Mouse (Mus musculus): ENCODE results near the gene Prn. TPM values are rescaled to one million over a fixed set of nuclear protein-coding genes. Genes with fewer than 3 reads are reported as not detected.
A peak's percentile ranks its signal among the peaks of the same experiment; 100 is the strongest.

Gene Prn
- not detected in 2 replicates for polyA plus RNA-seq (2014; fragmentation: Nextera tagmentation; extraction: Ambion mirVana)

DNA sequence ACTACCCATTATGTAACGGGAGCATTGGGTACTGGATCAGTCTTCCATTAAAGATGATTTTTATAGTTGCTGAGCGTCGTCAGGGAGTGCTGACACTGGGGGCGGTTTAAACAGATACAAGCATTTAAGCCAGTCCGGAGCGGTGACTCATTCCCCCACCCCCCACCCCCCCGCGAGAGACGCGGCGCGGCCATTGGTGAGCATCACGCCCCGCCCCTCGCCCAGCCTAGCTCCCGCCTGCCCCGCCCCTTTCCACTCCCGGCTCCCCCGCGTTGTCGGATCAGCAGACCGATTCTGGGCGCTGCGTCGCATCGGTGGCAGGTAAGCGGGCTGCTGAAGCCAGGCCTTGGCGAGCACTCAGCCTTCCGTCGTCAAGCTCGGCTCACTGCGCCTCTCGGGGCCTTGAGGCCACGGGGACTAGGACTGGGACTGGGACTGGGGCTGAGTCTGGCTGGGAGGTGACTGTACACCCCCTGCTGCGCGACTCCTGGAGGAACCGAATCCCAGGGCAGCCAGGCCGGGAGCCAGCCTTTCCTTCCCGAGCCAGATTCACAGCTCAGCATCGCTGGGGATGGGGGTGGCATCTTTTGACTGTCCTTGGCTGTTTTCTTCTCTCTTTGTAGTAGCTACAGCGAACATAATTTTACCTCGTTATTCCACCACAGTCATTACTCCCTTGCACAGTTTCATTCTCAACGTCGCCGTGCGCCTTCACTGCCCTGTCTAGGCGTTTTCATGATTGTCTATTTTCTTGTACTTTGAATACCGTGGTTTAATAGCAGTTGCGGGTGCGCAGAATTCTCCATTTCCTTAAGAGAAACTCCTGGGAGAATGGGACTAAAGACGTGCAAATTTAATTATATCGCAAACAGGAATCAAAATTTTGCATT is at the start of gene Prn, which contains the start of gene Prnp:
Gene Prn, plus strand, starts transcription at position 275 of the 890 bp plus-strand sequence.
Gene Prnp, plus strand, starts transcription at position 246 of the 890 bp plus-strand sequence.
- peaks cover 28% of the 10 kb centered on the region for H3K4me1 ChIP-seq (replicated peaks; ENCODE audit: control insufficient read depth, insufficient read depth, low read length)
- 0 out of 2 replicates have a peak, but pooled peaks cover 6% of the 10 kb centered on the region for H3K36me3 ChIP-seq (replicated peaks; ENCODE audit: control insufficient read depth, insufficient read depth)
- peak within 1 kb of the TSS; percentile 96 for H3K27ac ChIP-seq
- no peaks in the 10 kb centered on the region for H3K27me3 ChIP-seq (ENCODE audit: control insufficient read depth, insufficient read depth, low read length)
- WGBS = 4% methylated on average over 44 of the region's 52 CpGs
- DNase-seq (ENCODE audit: low spot score) (peak; percentile 90), ATAC-seq (ENCODE audit: low FRiP score) (peak; percentile 96)
- H3K9me3 ChIP-seq (ENCODE audit: control insufficient read depth, low read length) = no peaks in the 10 kb centered on the region
- H3K4me3 ChIP-seq (replicated peaks; ENCODE audit: low read length) = peak within 1 kb of the TSS; percentile 71
- peak within 1 kb of the TSS; percentile 68 for H3K4me2 ChIP-seq (replicated peaks)
- peak within 1 kb of the TSS; percentile 94 for H3K9ac ChIP-seq

DNA sequence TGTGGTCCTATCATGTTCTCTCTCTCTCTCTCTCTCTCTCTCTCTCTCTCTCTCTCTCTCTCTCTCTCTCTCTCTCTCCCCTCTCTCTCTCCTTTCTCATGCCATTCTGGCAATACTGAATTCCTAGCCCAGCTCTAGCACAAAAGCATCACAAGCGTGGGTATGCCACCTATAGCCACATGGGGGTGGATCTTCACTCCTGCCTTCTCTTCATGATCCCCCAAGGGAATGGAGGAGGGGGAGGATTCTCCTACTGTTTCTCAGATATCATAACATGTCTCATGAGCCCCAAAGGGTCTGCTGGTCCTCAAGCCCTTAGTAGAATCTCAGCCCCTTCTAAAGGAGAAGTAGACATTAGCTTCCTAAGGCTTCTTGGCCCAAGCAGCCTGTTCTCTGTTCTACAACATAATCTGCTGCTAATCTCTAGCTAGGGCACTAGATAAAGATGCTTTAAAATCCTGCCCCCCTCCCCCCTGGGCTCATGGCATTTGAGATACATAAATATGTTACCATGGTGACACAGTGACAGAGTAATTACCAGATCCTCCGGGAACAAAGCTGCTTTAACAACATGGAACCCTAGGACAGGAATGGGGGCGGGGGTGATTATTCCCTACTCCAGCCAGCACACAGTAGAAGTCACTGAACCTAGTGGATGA is 47.0 kb upstream of the Prn start:
- ATAC-seq (ENCODE audit: low FRiP score) (peak; percentile 87), DNase-seq (ENCODE audit: low spot score) (peak; percentile 43)
- H3K36me3 ChIP-seq (replicated peaks; ENCODE audit: control insufficient read depth, insufficient read depth) = no peaks in the 10 kb centered on the region
- no peak overlapping the region for H3K9ac ChIP-seq
- no peaks in the 10 kb centered on the region for H3K27me3 ChIP-seq (ENCODE audit: control insufficient read depth, insufficient read depth, low read length)
- H3K4me3 ChIP-seq (replicated peaks; ENCODE audit: low read length) = no peak overlapping the region
- no peak overlapping the region for H3K4me2 ChIP-seq (replicated peaks)
- H3K27ac ChIP-seq = no peak overlapping the region
- no peaks in the 10 kb centered on the region for H3K9me3 ChIP-seq (ENCODE audit: control insufficient read depth, low read length)
- no peaks in the 10 kb centered on the region for H3K4me1 ChIP-seq (replicated peaks; ENCODE audit: control insufficient read depth, insufficient read depth, low read length)
- 28% methylated on average over 3 of the region's 3 CpGs for WGBS

DNA sequence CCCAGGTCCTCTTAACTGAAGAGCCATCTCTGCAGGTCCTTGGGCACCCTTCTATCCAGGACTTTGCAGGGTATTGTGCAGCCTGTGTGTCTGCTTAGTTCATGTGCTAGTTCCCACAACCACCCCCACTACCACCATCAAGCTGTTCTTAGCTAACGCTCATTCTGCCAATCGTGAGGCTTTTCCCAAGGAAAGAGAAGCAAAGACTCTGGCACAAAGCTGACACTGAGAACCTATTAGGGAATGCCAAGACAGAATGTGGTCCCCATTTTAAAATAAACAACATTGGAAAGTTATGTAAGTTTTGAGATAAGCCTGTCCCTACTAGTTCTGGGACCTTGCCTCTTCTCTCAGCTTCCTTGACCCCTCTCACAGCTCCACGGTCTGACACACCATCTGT is 46.3 kb upstream of the Prn start:
- Histone ChIP-seq H3K4me1 (replicated peaks; ENCODE audit: control insufficient read depth, insufficient read depth, low read length) (no peaks in the 10 kb centered on the region), H3K4me2 (replicated peaks) (no peak overlapping the region), H3K9me3 (ENCODE audit: control insufficient read depth, low read length) (no peaks in the 10 kb centered on the region), H3K27ac (no peak overlapping the region), H3K36me3 (replicated peaks; ENCODE audit: control insufficient read depth, insufficient read depth) (no peaks in the 10 kb centered on the region), H3K9ac (no peak overlapping the region), H3K4me3 (replicated peaks; ENCODE audit: low read length) (no peak overlapping the region), H3K27me3 (ENCODE audit: control insufficient read depth, insufficient read depth, low read length) (no peaks in the 10 kb centered on the region)
- DNase-seq (ENCODE audit: low spot score) (no peak), ATAC-seq (ENCODE audit: low FRiP score) (0 out of 2 replicates have a peak, but pooled peaks have one; percentile 14)
- WGBS = 87% methylated on average over 3 of the region's 3 CpGs

DNA sequence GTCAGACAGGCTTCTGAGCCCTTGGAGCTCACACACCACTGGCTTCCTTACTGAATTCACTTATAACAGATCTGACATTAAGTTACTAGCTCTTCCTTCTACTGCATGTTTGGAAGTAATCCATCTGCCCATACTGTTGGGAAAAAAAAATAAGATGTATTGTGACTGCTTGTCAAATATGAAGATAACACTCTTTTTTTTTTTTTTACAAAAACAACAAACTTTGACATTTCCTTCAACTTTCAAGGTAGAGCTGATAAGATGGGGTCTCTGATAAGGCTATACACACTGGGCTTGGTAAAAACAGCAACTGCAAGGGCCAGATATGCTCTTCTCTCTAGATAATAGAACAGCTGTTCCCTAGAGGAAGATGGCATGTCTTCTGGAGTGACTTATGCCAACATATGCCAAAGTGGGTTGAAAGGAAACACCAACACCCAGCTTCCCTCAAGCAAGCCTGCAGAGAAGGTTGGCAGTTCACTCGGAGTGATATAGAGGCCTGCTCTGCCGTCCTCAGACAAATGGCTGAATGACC is 45.4 kb upstream of the Prn start:
- 94% methylated on average over 2 of the region's 2 CpGs for WGBS
- Histone ChIP-seq H3K4me3 (replicated peaks; ENCODE audit: low read length) (no peak overlapping the region), H3K4me2 (replicated peaks) (no peak overlapping the region), H3K9me3 (ENCODE audit: control insufficient read depth, low read length) (no peaks in the 10 kb centered on the region), H3K4me1 (replicated peaks; ENCODE audit: control insufficient read depth, insufficient read depth, low read length) (no peaks in the 10 kb centered on the region), H3K27ac (no peak overlapping the region), H3K36me3 (replicated peaks; ENCODE audit: control insufficient read depth, insufficient read depth) (no peaks in the 10 kb centered on the region), H3K27me3 (ENCODE audit: control insufficient read depth, insufficient read depth, low read length) (no peaks in the 10 kb centered on the region), H3K9ac (no peak overlapping the region)
- no peak for ATAC-seq (ENCODE audit: low FRiP score)
- DNase-seq (ENCODE audit: low spot score) = no peak

DNA sequence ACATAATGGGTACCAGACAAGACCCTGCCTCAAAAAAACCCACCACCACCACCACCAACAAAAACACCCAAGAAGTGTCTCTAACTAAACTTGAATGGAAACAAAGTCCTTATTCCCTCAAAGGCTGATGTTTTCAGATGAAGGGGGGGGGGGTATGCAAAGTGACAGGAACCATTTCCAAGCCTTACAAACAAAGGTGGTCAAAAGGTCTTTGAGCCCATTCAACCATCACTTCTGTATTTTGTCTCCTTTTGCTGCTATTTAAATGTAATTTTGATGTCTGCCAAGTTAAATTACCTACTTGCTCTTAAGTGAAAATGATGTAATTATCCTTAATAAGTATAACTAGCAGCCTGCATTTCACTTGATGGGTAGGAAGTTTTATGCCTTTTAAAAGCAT is 43.1 kb upstream of the Prn start:
- no peak for DNase-seq (ENCODE audit: low spot score)
- Histone ChIP-seq H3K4me1 (replicated peaks; ENCODE audit: control insufficient read depth, insufficient read depth, low read length) (no peaks in the 10 kb centered on the region), H3K36me3 (replicated peaks; ENCODE audit: control insufficient read depth, insufficient read depth) (no peaks in the 10 kb centered on the region), H3K27me3 (ENCODE audit: control insufficient read depth, insufficient read depth, low read length) (no peaks in the 10 kb centered on the region), H3K9me3 (ENCODE audit: control insufficient read depth, low read length) (no peaks in the 10 kb centered on the region), H3K4me3 (replicated peaks; ENCODE audit: low read length) (no peak overlapping the region), H3K27ac (no peak overlapping the region), H3K9ac (no peak overlapping the region), H3K4me2 (replicated peaks) (no peak overlapping the region)
- no peak for ATAC-seq (ENCODE audit: low FRiP score)

DNA sequence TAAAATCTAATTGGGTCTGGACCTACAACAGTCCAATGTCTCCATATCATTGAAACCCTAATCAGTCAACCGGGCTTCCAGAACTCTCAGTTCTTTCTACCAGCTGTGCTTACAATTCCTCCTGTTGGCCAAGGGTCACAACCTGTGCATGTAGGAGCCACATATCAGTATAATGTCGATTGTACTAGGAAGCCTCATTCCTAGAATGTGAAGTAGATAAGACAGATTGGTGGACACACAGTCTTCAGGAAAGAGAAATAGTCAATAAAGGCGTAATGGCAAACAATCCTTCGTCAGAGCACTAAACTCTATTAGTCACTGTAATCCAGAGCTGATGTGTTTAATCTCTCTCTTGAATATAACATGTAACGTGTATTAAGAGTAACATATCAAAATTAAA is 40.8 kb upstream of the Prn start:
- no peaks in the 10 kb centered on the region for H3K4me1 ChIP-seq (replicated peaks; ENCODE audit: control insufficient read depth, insufficient read depth, low read length)
- WGBS = 95% methylated on average over 5 of the region's 5 CpGs
- H3K9me3 ChIP-seq (ENCODE audit: control insufficient read depth, low read length) = no peaks in the 10 kb centered on the region

DNA sequence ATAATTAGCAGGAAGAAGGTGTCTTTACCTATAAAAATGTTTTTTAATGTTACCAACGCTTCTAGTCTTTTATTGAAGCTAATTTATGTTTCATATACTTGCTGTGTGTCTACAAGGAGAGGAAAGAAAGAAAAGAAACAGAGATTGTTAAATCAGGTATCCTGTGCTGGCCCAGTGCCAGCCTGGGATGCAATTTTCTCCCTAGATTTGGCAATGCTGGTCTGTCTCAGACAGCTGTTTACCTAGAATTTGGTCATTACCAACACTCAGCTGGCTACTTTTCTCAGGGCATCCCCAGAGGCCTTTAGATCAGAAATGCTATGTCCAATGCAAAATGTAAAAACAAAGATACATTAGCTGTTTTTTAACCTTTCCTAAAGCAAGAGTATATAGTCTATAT is 36.4 kb upstream of the Prn start:
- ATAC-seq (ENCODE audit: low FRiP score) = no peak
- 81% methylated on average over 1 of the region's 1 CpGs for WGBS

More for the DNA sequence above, 40.8 kb upstream of the Prn start:
- no peak overlapping the region for H3K4me2 ChIP-seq (replicated peaks)
- H3K36me3 ChIP-seq (replicated peaks; ENCODE audit: control insufficient read depth, insufficient read depth) = no peaks in the 10 kb centered on the region
- no peaks in the 10 kb centered on the region for H3K27me3 ChIP-seq (ENCODE audit: control insufficient read depth, insufficient read depth, low read length)
- H3K9ac ChIP-seq = no peak overlapping the region
- ATAC-seq (ENCODE audit: low FRiP score) = no peak
- H3K4me3 ChIP-seq (replicated peaks; ENCODE audit: low read length) = no peak overlapping the region
- DNase-seq (ENCODE audit: low spot score) = no peak
- no peak overlapping the region for H3K27ac ChIP-seq

DNA sequence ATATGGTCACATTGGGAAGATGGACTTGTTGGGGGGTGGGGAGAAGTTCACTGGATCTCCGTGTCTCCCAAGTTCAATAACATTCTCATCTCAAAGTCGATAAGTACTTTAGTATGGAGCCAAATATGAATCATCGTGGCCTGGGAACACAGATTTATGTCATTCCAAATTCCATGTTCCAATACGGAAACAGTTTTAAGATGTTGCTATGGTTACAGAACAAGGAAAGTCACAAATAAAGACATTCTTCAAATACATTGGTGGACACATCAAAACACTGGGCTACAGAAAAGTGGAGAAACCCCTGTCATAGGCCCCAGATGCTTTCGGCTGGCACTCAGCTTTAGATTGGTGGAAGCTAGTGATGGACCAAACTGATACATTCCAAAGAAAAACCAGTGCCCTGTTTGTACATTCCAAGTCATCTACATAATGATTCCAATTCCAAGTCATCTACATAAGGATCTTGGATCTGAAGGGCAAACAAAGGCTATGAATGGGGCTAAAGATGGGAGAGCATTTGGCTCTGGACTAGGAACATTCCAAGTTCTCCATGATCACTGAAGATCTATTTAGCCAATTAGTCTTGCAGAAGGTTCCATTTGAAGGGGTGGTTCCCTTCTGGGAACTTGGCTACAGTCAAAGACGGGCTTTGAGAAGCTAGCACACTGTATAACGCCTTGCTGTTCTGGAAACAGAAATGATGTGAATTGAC is 33.0 kb upstream of the Prn start:
- Histone ChIP-seq H3K9me3 (ENCODE audit: control insufficient read depth, low read length) (no peaks in the 10 kb centered on the region), H3K4me2 (replicated peaks) (no peak overlapping the region), H3K27me3 (ENCODE audit: control insufficient read depth, insufficient read depth, low read length) (no peaks in the 10 kb centered on the region), H3K4me3 (replicated peaks; ENCODE audit: low read length) (no peak overlapping the region), H3K27ac (no peak overlapping the region), H3K4me1 (replicated peaks; ENCODE audit: control insufficient read depth, insufficient read depth, low read length) (no peaks in the 10 kb centered on the region), H3K9ac (no peak overlapping the region), H3K36me3 (replicated peaks; ENCODE audit: control insufficient read depth, insufficient read depth) (no peaks in the 10 kb centered on the region)
- WGBS = 90% methylated on average over 7 of the region's 7 CpGs
- ATAC-seq (ENCODE audit: low FRiP score) (no peak), DNase-seq (ENCODE audit: low spot score) (no peak)

More for the DNA sequence above, 36.4 kb upstream of the Prn start:
- H3K27me3 ChIP-seq (ENCODE audit: control insufficient read depth, insufficient read depth, low read length) = no peaks in the 10 kb centered on the region
- no peak overlapping the region for H3K27ac ChIP-seq
- no peak overlapping the region for H3K4me3 ChIP-seq (replicated peaks; ENCODE audit: low read length)
- DNase-seq (ENCODE audit: low spot score) = no peak
- no peaks in the 10 kb centered on the region for H3K9me3 ChIP-seq (ENCODE audit: control insufficient read depth, low read length)
- H3K36me3 ChIP-seq (replicated peaks; ENCODE audit: control insufficient read depth, insufficient read depth) = no peaks in the 10 kb centered on the region
- H3K9ac ChIP-seq = no peak overlapping the region
- H3K4me1 ChIP-seq (replicated peaks; ENCODE audit: control insufficient read depth, insufficient read depth, low read length) = no peaks in the 10 kb centered on the region
- no peak overlapping the region for H3K4me2 ChIP-seq (replicated peaks)

DNA sequence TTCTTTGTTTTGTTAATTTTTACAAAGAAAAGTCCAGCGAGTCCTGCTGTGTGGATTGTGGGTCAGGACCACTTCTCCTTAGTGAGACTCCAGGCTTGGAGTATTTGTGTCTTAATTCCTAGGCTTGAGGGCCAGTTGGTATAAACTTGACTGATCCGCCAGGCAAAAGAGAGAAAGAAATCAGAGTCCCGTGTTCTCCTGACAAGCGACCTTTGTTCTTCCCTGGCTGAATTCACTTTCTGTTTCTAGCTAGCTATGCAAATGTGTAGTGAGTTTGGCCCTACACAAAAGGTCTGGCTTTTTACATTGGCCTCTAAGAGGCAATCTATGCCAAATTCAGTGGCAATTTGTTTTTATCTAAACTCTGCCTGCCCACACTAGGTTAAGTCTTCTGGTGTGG is 28.0 kb upstream of the Prn start:
- Histone ChIP-seq H3K27me3 (ENCODE audit: control insufficient read depth, insufficient read depth, low read length) (no peaks in the 10 kb centered on the region), H3K27ac (no peak overlapping the region), H3K9me3 (ENCODE audit: control insufficient read depth, low read length) (no peaks in the 10 kb centered on the region), H3K36me3 (replicated peaks; ENCODE audit: control insufficient read depth, insufficient read depth) (no peaks in the 10 kb centered on the region), H3K4me2 (replicated peaks) (no peak overlapping the region), H3K4me1 (replicated peaks; ENCODE audit: control insufficient read depth, insufficient read depth, low read length) (peaks cover 6% of the 10 kb centered on the region), H3K4me3 (replicated peaks; ENCODE audit: low read length) (no peak overlapping the region), H3K9ac (no peak overlapping the region)
- DNase-seq (ENCODE audit: low spot score) = no peak
- ATAC-seq (ENCODE audit: low FRiP score) = no peak
- 50% methylated on average over 4 of the region's 4 CpGs for WGBS

All from hindbrain, embryonic 14.5 days (tissue).